Mouse (Mus musculus) ovary, postnatal 14 days (tissue): ENCODE measurements around the gene Olfr982.

Experiments
- DNase-seq: peaks from one replicate; pipeline ENCODE4 v3.0.0; 2022; ENCODE audit warnings: low spot score

Gene Olfr982

DNA sequence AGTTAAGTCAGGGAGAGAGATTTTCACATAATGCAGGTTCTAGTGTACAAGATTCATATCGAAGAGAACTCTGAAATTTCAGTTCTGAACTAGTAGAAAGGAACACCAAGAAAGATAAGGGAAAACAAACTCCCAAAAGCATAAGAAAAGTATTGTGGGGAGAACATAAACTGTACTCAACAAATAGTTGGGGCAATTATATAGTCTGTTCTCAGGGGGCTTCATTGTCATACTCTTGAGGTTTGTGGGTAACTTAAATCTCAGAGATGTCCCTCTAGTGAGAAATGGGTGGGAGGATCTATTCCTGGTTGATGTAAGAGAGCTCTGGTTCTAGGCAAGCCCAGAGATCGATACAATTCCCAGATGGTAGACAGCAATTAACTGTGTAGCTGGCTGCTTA, at the start of gene Olfr982:
Gene Olfr982 (plus strand): TSS at position 301 of the 400 bp plus-strand sequence.
- no peak for DNase-seq

DNA sequence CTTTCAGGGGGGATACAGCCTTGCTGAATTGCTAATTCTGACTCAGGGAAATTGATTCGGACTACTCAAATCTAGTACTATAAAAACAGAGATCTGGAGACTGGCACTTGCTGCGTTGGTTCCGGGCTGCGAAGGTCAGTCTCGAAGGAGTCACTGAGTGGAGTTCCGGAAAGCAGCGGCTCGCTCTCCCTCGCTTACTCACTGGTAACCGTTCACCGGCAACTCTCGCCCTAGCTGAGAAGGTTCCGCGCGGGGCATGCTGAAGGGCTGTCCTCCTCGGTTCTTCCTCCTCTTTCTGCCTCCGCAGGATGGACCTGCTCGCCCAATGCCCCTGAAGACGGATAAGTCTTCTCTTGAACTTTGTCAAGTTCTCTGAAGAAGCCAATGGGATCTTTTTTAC, 23.5 kb upstream of the Olfr982 start:
- DNase-seq, result no peak

DNA sequence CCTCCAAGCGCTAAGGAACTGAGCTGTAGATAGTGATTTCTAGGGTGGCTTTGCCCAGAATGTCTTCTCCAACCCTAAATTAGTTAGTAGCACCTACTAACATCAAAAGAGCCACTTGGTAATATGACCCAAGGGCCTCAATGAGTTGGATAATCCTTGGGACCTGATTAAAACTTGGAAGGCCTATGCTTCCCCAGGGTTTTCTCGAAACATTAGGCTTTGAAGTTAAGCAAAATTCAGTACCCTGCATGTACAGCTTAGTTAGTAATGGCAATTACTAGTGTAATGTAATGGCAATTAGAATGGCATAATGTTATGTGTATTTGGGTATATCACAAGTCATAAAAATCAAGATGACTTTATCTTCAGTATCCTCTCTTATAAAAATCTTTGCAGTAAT, 19.9 kb downstream of the Olfr982 start, which contains the start of gene Olfr983:
Gene Olfr983 (minus strand): TSS at position 101 of the 400 bp plus-strand sequence.
- no peak for DNase-seq

DNA sequence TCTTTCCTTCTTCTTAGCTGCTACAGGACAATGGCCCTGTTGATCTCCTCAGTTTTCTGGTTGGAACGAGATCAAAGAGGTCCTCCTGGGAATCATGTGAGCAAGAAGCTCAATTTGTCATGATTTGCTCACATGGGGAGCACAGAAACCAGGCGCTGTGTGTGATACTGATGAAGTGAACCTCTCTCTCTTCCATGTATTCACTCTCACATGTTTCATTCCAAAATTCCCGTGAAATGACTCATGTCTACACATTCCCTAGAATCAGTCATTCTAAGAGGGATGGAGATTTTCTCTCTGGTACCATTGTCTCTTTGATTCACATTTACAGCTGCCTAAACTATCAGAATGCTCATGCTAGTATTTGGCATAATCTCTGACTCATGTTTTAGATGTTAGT, 21.1 kb downstream of the Olfr982 start:
- no peak for DNase-seq

DNA sequence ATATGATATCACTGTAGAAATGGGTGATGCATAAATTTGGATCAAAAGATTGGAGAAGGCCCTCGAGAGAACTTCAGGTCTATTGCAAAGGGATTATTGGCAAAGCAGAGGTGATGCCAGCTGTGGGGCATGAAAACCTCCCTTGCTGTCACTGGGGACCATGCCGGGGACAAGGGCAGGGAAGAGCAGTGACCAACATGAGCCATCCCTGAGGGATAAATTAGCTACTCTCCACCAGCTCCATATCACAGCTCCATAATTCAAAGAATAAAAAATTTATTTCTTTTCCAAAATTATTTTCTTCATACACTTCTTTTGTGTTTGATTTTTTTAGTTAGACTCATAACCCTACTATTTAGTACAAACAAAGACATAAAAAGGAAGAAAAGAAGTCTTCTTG, 40.5 kb downstream of the Olfr982 start, which contains the start of gene Olfr984:
Gene Olfr984 (minus strand): TSS at position 101 of the 400 bp plus-strand sequence.
- no peak for DNase-seq

DNA sequence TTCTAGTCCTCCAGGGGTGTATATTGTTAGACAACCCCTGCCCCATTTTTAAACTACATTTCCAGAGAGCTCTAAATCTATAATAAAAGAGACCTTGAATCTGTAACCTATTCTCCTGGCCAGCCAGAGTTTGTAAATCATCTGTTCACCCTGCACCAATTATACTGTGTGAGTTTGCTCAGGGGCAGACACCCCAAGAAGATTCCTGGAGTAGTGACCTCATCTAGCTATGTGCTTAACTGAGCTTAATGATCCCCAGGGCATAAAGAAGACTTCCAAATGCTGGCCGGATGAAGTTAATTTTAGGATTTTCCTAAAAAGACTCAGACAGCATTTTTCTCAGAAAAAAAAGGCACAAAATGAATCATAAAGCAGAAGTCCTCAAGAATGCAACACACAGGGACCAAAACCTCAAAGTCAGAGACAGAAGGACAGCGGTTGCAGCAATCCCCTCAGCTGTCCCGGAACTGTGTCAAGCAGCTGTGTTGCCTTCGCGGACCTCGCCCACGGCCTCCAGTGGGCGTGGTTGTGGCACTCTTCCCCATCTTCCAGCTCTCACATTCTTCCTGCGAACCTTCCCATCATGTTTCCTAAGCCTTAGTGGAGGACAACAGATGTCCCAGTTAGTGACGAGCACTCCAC, 43.1 kb downstream of the Olfr982 start:
- DNase-seq, result no peak

DNA sequence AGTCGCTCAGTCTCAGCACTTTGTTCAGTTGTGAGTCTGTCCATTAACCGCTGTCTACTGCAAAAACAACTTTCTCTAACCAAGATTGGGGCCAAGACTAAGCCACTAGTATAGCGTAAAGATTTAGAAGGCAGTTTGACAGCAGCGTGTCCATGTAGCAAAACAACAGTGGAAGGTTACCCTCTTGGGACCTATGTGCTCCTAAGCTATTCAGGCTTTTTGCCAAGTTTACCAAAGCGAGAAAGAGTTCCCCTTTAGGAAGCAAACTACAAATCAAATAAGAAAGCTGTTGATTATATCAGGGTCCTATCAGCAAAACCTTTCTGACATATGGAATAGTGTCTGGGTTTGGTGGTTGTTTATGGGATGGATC, 43.6 kb downstream of the Olfr982 start:
- DNase-seq, result no peak
